Mouse (Mus musculus) forebrain, embryonic 13.5 days (tissue): ENCODE results near the gene Tmem106a. TPM values are rescaled to one million over a fixed set of nuclear protein-coding genes. Genes with fewer than 3 reads are reported as not detected.
"Not testable (repeated sequence)": the region's sequence is repeated elsewhere in the genome, so short reads cannot be mapped to it uniquely, and the experiment has no call there.

Experiments used
- ATAC-seq: fragments of 200-750 bp; cut with Nextera tagmentation; 2 replicates; pipeline ENCODE4 v1.8.0; 2017
- H3K27ac ChIP-seq: fragments of 300-500 bp; sonication (generic); 2 replicates; pipeline ENCODE4 v1.5.1; 2015; ENCODE audit warnings: inconsistent platforms, mild to moderate bottlenecking, moderate library complexity
- H3K27me3 ChIP-seq: fragments of 300-500 bp; sonication (generic); 2 replicates; pipeline ENCODE4 v1.6.1; 2015; ENCODE audit warnings: mild to moderate bottlenecking, inconsistent platforms
- H3K36me3 ChIP-seq: fragments of 300-500 bp; sonication (generic); 2 replicates; pipeline ENCODE4 v1.6.1; 2015; ENCODE audit warnings: mild to moderate bottlenecking, inconsistent platforms; ENCODE audit not compliant: poor library complexity, severe bottlenecking
- H3K4me1 ChIP-seq: fragments of 300-500 bp; sonication (generic); 2 replicates; pipeline ENCODE4 v1.6.1; 2015; ENCODE audit warnings: inconsistent platforms
- H3K4me2 ChIP-seq: fragments of 300-500 bp; sonication (generic); 2 replicates; pipeline ENCODE4 v1.6.1; 2015; ENCODE audit warnings: inconsistent platforms, mild to moderate bottlenecking, moderate library complexity
- H3K4me3 ChIP-seq: fragments of 300-500 bp; sonication (generic); 2 replicates; pipeline ENCODE4 v1.5.1; 2015; ENCODE audit warnings: mild to moderate bottlenecking, inconsistent platforms
- H3K9ac ChIP-seq: fragments of 300-500 bp; sonication (generic); 2 replicates; pipeline ENCODE4 v1.6.1; 2015; ENCODE audit warnings: mild to moderate bottlenecking, inconsistent platforms
- H3K9me3 ChIP-seq: fragments of 300-500 bp; sonication (generic); replicated peaks from 2 replicates; pipeline ENCODE4 v1.6.1; 2016; ENCODE audit warnings: inconsistent platforms
- WGBS: fragments of 180-500 bp; shearing (Covaris S2); methylation state at CpG from one replicate; pipeline ENCODE4 v1.1.7; 2015; 5-methylcytosine and 5-hydroxymethylcytosine counted together
- polyA plus RNA-seq: library from polyadenylated mRNA; unstranded; fragments of >200 nt; fragmentation: Nextera tagmentation; extraction: Ambion mirVana; gene quantifications from 2 replicates; pipeline ENCODE4 v1.2.1, GENCODE M21; 2015

Gene Tmem106a
- polyA plus RNA-seq, 1 experiment from 2014 or later: 1.3 TPM

GRCm38 (mm10) chr11:101626649-101626994 is 44.6 kb downstream of the Tmem106a start:
- ATAC-seq: peak; percentile 42
- Histone ChIP-seq H3K27ac (peak overlapping the region; percentile 91), H3K4me1 (peaks cover 11% of the 10 kb centered on the region), H3K9ac (peak overlapping the region; percentile 61), H3K4me2 (peak overlapping the region; percentile 80), H3K36me3 (no peaks in the 10 kb centered on the region), H3K4me3 (peak overlapping the region; percentile 53), H3K27me3 (no peaks in the 10 kb centered on the region), H3K9me3 (no peaks in the 10 kb centered on the region)
- WGBS: 6% methylated on average over 8 of the region's 8 CpGs

- WGBS: under 1% methylated on average over 34 of the region's 34 CpGs
- Histone ChIP-seq H3K27me3 (no peaks in the 10 kb centered on the region), H3K4me1 (peaks cover 11% of the 10 kb centered on the region), H3K36me3 (no peaks in the 10 kb centered on the region), H3K9ac (peak within 1 kb of the TSS; percentile 71), H3K4me2 (peak within 1 kb of the TSS; percentile 80), H3K27ac (peak within 1 kb of the TSS; percentile 91), H3K9me3 (no peaks in the 10 kb centered on the region), H3K4me3 (peak within 1 kb of the TSS; percentile 53)
- ATAC-seq: peak; percentile 91
Observed at GRCm38 (mm10) chr11:101626995-101627856, 45.2 kb downstream of the Tmem106a start, which contains the start of gene Rdm1. Rdm1 (plus strand) TSS chr11:101627195.

GRCm38 (mm10) chr11:101627857-101628559 is 46.0 kb downstream of the Tmem106a start:
- Histone ChIP-seq H3K4me2 (peak overlapping the region; percentile 80), H3K36me3 (0 out of 2 replicates have a peak, but pooled peaks cover 2% of the 10 kb centered on the region), H3K9ac (peak overlapping the region; percentile 71), H3K4me3 (peak overlapping the region; percentile 53), H3K9me3 (no peaks in the 10 kb centered on the region), H3K27me3 (no peaks in the 10 kb centered on the region), H3K27ac (peak overlapping the region; percentile 91), H3K4me1 (peaks cover 11% of the 10 kb centered on the region)
- peak; percentile 64 for ATAC-seq
- under 1% methylated on average over 33 of the region's 33 CpGs for WGBS

- not testable (repeated sequence) for ATAC-seq, H3K9me3 ChIP-seq, H3K27me3 ChIP-seq, H3K27ac ChIP-seq
- Histone ChIP-seq H3K36me3 (peaks cover 11% of the 10 kb centered on the region; the same call in 1 of the 2 replicates), H3K4me1 (peaks cover 11% of the 10 kb centered on the region), H3K4me3 (peak overlapping the region; percentile 53), H3K9ac (peak overlapping the region; percentile 71; the same call in 1 of the 2 replicates), H3K4me2 (peak overlapping the region; percentile 80)
- WGBS: 73% methylated on average over 4 of the region's 5 CpGs
Observed at GRCm38 (mm10) chr11:101628733-101629417, 46.8 kb downstream of the Tmem106a start.

- WGBS: 84% methylated on average over 10 of the region's 10 CpGs
- no peaks in the 10 kb centered on the region for H3K4me1 ChIP-seq
- no peak for ATAC-seq
- no peak overlapping the region for H3K4me3 ChIP-seq
- H3K27me3 ChIP-seq: no peaks in the 10 kb centered on the region
- H3K9me3 ChIP-seq: no peaks in the 10 kb centered on the region
- no peak overlapping the region for H3K4me2 ChIP-seq
- H3K27ac ChIP-seq: no peak overlapping the region
- peaks cover 31% of the 10 kb centered on the region for H3K36me3 ChIP-seq
- no peak overlapping the region for H3K9ac ChIP-seq
Observed at GRCm38 (mm10) chr11:101635660-101636059, 53.6 kb downstream of the Tmem106a start.

- WGBS: 94% methylated on average over 4 of the region's 4 CpGs
- Histone ChIP-seq H3K27ac (no peak overlapping the region), H3K9me3 (no peaks in the 10 kb centered on the region), H3K27me3 (no peaks in the 10 kb centered on the region), H3K4me1 (peaks cover 12% of the 10 kb centered on the region; the same call in 1 of the 2 replicates), H3K4me3 (no peak overlapping the region), H3K4me2 (no peak overlapping the region), H3K36me3 (peaks cover 14% of the 10 kb centered on the region), H3K9ac (no peak overlapping the region)
- ATAC-seq: no peak
Observed at GRCm38 (mm10) chr11:101639761-101640160, 57.7 kb downstream of the Tmem106a start.

GRCm38 (mm10) chr11:101640857-101641709 is 59.0 kb downstream of the Tmem106a start:
- H3K9ac ChIP-seq: peak overlapping the region; percentile 60
- peak overlapping the region; percentile 72 for H3K27ac ChIP-seq
- peaks cover 14% of the 10 kb centered on the region; the same call in 1 of the 2 replicates for H3K4me1 ChIP-seq
- H3K4me3 ChIP-seq: peak overlapping the region; percentile 36
- 4% methylated on average over 52 of the region's 53 CpGs for WGBS
- peak; percentile 78 for ATAC-seq
- not testable (repeated sequence) for H3K27me3 ChIP-seq, H3K9me3 ChIP-seq, H3K36me3 ChIP-seq
- H3K4me2 ChIP-seq: peak overlapping the region; percentile 52

Other genes with a start within 250 kb of the Tmem106a start
- gene G6pc, start 214.7 kb upstream of the Tmem106a start, polyA plus RNA-seq: not detected in 2 replicates
- 101 and 113 TPM in 2 replicates for gene Aarsd1, start 164.6 kb upstream of the Tmem106a start, polyA plus RNA-seq
- gene Gm27029, start 157.4 kb upstream of the Tmem106a start, polyA plus RNA-seq: 7.6 and 8.0 TPM in 2 replicates
- gene Rundc1, start 157.2 kb upstream of the Tmem106a start, polyA plus RNA-seq: 24.2 and 26.3 TPM in 2 replicates
- 1.2 TPM in 2 replicates for gene Ptges3l, start 156.9 kb upstream of the Tmem106a start, polyA plus RNA-seq
- gene Rpl27, start 139.9 kb upstream of the Tmem106a start, polyA plus RNA-seq: 338 and 387 TPM in 2 replicates
- gene Ifi35, start 133.8 kb upstream of the Tmem106a start, polyA plus RNA-seq: 2.3 and 2.5 TPM in 2 replicates
- 155 and 197 TPM in 2 replicates for gene Rnd2, start 117.2 kb upstream of the Tmem106a start, polyA plus RNA-seq
- 61.3 and 67.0 TPM in 2 replicates for gene Vat1, start 116.0 kb upstream of the Tmem106a start, polyA plus RNA-seq
- gene Brca1, start 30.3 kb upstream of the Tmem106a start, polyA plus RNA-seq: 11.3 and 12.5 TPM in 2 replicates
- 104 and 117 TPM in 2 replicates for gene Nbr1, start 30.1 kb upstream of the Tmem106a start, polyA plus RNA-seq
- not detected in 2 replicates for gene Gm11634, start 17.0 kb downstream of the Tmem106a start, polyA plus RNA-seq
- gene Rdm1, start 45.0 kb downstream of the Tmem106a start, polyA plus RNA-seq: 48.9 and 52.6 TPM in 2 replicates
- gene Arl4d, start 83.3 kb downstream of the Tmem106a start, polyA plus RNA-seq: 32.5 and 40.6 TPM in 2 replicates
- 39.2 and 44.8 TPM in 2 replicates for gene Dhx8, start 150.7 kb downstream of the Tmem106a start, polyA plus RNA-seq
- gene Etv4, start 203.1 kb downstream of the Tmem106a start, polyA plus RNA-seq: 2.4 and 3.3 TPM in 2 replicates